Mouse (Mus musculus) cerebellum, adult 2 months (tissue): ENCODE data around the gene Hsdl1. TPM values are rescaled to one million over a fixed set of nuclear protein-coding genes. Genes with fewer than 3 reads are reported as not detected.

ENCODE experiments used
- DNase-seq, 2 experiments: peaks; one replicate each; pipeline ENCODE4 v3.0.0; 2021
- H3K27ac ChIP-seq: fragments of 200-500 bp; 2 replicates; pipeline ENCODE4 v1.5.1; 2012; ENCODE audit warnings: low read length, control low read depth, inconsistent platforms; ENCODE audit not compliant: insufficient read depth
- H3K27me3 ChIP-seq: fragments of 200-500 bp; 2 replicates; pipeline ENCODE4 v1.6.1; 2012; ENCODE audit warnings: inconsistent platforms, mild to moderate bottlenecking, low read length, moderate library complexity; ENCODE audit not compliant: control insufficient read depth, insufficient read depth
- H3K4me1 ChIP-seq: fragments of 200-500 bp; 2 replicates; pipeline ENCODE4 v1.6.1; 2011; ENCODE audit warnings: low read length; ENCODE audit not compliant: control insufficient read depth, insufficient read depth
- H3K4me3 ChIP-seq: fragments of 200-500 bp; replicated peaks from 2 replicates; pipeline ENCODE3; 2011; ENCODE audit warnings: mild to moderate bottlenecking, low read depth, low read length, control low read depth; ENCODE audit not compliant: insufficient read depth
- CTCF ChIP-seq: fragments of 200-500 bp; IDR thresholded peaks from 2 replicates; pipeline ENCODE4 v1.5.1; 2011; ENCODE audit warnings: low read depth, mild to moderate bottlenecking, control low read depth, low read length, moderate library complexity, borderline replicate concordance; ENCODE audit not compliant: insufficient read depth
- POLR2A ChIP-seq: fragments of 200-500 bp; IDR thresholded peaks from 2 replicates; pipeline ENCODE4 v1.6.1; 2011; ENCODE audit warnings: low read length, control low read depth, borderline replicate concordance; ENCODE audit not compliant: insufficient read depth
- WGBS: fragments of 180-500 bp; shearing (Covaris S2); methylation state at CpG from one replicate; pipeline ENCODE4 v1.1.7; 2018; 5-methylcytosine and 5-hydroxymethylcytosine counted together
- polyA plus RNA-seq: library from polyadenylated mRNA; depleted of rRNA; stranded (reverse); fragments of >200 nt; gene quantifications from 2 replicates; pipeline ENCODE4 v1.2.3, GENCODE M21; 2012

Hsdl1 gene
- polyA plus RNA-seq, 1 experiment: 45.0 TPM

DNA sequence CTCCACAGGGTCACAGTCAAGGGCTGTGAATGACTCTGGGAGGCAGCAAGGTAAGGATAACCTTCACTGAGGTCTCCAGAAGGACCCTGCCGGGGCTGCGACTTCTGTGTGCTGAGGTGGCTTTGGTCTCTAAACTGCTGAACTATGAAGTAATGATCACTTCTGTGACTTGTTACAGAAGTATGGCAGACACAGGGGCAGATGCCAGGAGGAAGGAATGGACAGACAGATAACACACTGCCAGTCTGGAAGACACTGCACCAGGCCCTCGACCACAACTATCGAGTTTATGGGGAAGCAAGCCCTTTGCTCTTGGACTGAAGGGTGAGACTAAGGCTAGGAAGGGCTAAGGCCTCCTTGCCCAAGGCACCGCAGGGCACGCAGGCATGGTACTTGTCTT, 3.8 kb downstream of the Hsdl1 start:
- Histone ChIP-seq H3K4me1 (0 out of 2 replicates have a peak, but pooled peaks cover 2% of the 10 kb centered on the region), H3K4me3 (no peak overlapping the region), H3K27ac (no peak overlapping the region), H3K27me3 (no peaks in the 10 kb centered on the region)
- TF ChIP-seq CTCF: no peak
- no peak for DNase-seq
- 87% methylated on average over 6 of the region's 6 CpGs for WGBS

DNA sequence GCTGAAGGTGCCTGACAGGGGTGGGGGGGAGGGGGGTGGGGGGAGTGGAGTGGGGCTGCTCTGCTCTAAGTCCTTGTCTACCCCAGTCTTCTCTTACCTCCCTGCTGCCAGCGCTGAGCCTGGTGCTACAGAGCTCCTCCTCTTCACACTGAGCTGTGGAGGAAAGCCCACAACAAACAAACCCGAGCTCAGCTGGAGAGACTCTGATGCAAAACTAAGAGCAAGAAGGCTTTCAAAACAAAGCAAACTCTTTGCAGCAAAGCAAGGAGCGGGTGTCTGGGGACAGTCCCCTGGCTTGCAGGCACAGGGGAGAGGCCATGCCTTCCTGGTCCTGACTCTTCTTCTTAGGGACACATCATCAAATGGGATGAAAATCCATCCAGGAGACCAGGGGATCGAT, 5.1 kb downstream of the Hsdl1 start:
- H3K4me3 ChIP-seq: no peak overlapping the region
- H3K4me1 ChIP-seq: 0 out of 2 replicates have a peak, but pooled peaks cover 2% of the 10 kb centered on the region
- TF ChIP-seq CTCF (no peak), POLR2A (no peak)
- 39% methylated on average over 4 of the region's 4 CpGs for WGBS
- no peak for DNase-seq
- no peaks in the 10 kb centered on the region for H3K27me3 ChIP-seq
- H3K27ac ChIP-seq: no peak overlapping the region

DNA sequence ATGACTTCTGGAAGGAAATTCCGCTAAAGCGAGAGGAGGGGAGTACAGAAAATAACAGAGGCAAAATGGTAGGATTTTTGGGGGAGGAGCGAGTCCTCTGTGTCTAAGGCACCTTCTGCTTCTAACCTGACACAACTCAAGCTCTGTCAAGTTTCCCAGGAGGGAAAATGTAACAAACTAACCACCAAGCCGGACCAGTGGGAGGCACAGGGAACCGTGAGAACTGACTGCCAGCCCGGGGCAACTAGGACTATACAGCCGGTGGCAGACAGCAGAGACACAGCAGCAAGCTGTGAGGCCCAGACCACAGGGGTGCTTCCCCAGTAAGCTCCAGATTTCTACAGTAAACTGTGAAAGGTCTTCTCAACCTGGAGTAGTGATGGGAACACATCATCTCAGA, 6.0 kb downstream of the Hsdl1 start:
- no peak for DNase-seq
- no peak overlapping the region for H3K27ac ChIP-seq
- WGBS: 57% methylated on average over 7 of the region's 7 CpGs
- TF ChIP-seq CTCF: no peak
- TF ChIP-seq POLR2A: no peak
- no peak overlapping the region for H3K4me3 ChIP-seq
- no peaks in the 10 kb centered on the region for H3K27me3 ChIP-seq
- 0 out of 2 replicates have a peak, but pooled peaks cover 2% of the 10 kb centered on the region for H3K4me1 ChIP-seq

DNA sequence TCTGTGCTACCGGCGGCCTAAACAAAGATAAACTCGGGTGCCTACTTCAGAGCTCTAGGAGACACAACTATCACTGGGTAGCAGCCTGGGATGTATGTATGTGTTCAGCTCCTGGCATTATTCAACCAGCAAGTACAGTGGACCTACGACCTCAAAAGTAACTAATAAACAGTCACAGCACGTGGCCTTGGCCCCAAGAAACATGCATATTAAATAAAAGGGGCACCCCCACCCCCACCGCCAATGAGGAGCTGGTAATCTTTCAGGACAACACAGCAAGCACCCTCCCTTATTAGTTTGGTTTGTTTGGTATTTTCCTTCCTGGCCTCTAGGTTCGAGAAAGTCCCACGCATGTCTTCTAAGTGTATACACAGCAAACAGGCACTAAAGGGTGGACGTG, 6.7 kb downstream of the Hsdl1 start:
- 0 out of 2 replicates have a peak, but pooled peaks cover 2% of the 10 kb centered on the region for H3K4me1 ChIP-seq
- no peaks in the 10 kb centered on the region for H3K27me3 ChIP-seq
- no peak for TF ChIP-seq POLR2A
- TF ChIP-seq CTCF: no peak
- WGBS: 86% methylated on average over 9 of the region's 9 CpGs
- no peak overlapping the region for H3K4me3 ChIP-seq
- H3K27ac ChIP-seq: no peak overlapping the region
- DNase-seq: no peak

DNA sequence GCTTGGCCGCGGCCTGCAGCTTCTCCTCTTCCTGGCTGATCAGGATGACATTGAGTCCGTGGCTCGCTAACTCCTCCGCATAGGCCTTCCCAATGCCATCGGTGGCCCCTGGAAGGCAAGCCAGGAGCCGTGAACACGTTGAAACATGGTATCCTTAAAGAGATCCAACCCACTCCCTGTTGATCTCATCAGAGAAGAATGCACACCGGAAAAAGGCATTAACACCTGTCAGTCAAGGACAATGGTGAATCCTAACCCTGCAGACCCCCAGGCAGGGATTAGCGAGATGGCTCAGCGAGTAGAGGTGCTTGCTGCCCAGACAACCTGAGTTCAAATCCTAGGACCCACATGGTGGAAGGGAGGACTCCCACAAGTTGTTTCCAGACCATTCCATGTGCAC, 8.6 kb downstream of the Hsdl1 start:
- DNase-seq: no peak

DNA sequence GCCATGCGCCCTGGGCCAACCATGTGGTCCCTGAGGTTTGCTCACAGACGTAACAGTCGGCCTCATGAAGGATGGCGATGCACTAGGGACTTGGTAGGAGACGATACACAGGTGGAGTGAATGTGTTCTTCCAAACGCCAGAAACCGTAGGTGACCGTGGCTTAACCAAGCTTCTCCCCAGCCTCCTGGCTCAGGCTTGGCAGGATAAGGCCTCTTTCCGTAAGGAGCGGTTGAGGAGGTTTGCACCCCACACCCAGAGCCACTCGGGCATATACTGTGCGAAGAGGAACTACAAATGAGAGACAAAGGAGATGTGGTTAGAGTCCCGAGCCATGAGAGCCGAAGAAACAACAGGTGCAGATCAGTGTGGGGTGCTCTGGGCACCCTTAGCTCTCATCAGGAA, 11.1 kb downstream of the Hsdl1 start:
- H3K4me3 ChIP-seq: no peak overlapping the region
- no peak for TF ChIP-seq CTCF
- no peak for TF ChIP-seq POLR2A
- H3K27me3 ChIP-seq: no peaks in the 10 kb centered on the region
- WGBS: 85% methylated on average over 14 of the region's 14 CpGs
- no peak overlapping the region for H3K27ac ChIP-seq
- H3K4me1 ChIP-seq: 0 out of 2 replicates have a peak, but pooled peaks cover 2% of the 10 kb centered on the region
- peak; percentile 40 to 52 for DNase-seq

More for the DNA sequence above, 8.6 kb downstream of the Hsdl1 start:
- TF ChIP-seq CTCF: no peak
- TF ChIP-seq POLR2A: no peak
- H3K27ac ChIP-seq: no peak overlapping the region
- H3K4me3 ChIP-seq: no peak overlapping the region
- H3K4me1 ChIP-seq: 0 out of 2 replicates have a peak, but pooled peaks cover 2% of the 10 kb centered on the region
- WGBS: 83% methylated on average over 11 of the region's 11 CpGs
- H3K27me3 ChIP-seq: no peaks in the 10 kb centered on the region

DNA sequence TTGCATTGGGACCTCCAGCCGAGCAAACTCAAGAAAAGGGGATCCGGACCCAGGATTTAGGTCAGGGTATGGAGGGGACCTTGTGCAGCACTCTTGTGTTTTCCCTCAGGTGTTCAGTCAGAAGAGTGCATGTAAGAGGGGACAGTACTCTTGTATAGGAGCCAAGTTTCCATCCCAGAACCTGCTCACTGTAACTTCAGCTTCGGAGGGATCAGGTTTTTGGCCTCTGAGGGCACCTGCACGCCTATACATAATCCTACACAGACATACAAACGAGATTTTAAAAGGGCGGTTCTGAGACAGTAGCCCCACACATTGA, 15.6 kb downstream of the Hsdl1 start:
- TF ChIP-seq CTCF (no peak), POLR2A (no peak)
- no peaks in the 10 kb centered on the region for H3K27me3 ChIP-seq
- H3K27ac ChIP-seq: peak overlapping the region; percentile 77; the same call in 1 of the 2 replicates
- no peak for DNase-seq
- peak overlapping the region; percentile 82 for H3K4me3 ChIP-seq
- WGBS: 81% methylated on average over 6 of the region's 6 CpGs
- peaks cover 14% of the 10 kb centered on the region; the same call in 1 of the 2 replicates for H3K4me1 ChIP-seq

DNA sequence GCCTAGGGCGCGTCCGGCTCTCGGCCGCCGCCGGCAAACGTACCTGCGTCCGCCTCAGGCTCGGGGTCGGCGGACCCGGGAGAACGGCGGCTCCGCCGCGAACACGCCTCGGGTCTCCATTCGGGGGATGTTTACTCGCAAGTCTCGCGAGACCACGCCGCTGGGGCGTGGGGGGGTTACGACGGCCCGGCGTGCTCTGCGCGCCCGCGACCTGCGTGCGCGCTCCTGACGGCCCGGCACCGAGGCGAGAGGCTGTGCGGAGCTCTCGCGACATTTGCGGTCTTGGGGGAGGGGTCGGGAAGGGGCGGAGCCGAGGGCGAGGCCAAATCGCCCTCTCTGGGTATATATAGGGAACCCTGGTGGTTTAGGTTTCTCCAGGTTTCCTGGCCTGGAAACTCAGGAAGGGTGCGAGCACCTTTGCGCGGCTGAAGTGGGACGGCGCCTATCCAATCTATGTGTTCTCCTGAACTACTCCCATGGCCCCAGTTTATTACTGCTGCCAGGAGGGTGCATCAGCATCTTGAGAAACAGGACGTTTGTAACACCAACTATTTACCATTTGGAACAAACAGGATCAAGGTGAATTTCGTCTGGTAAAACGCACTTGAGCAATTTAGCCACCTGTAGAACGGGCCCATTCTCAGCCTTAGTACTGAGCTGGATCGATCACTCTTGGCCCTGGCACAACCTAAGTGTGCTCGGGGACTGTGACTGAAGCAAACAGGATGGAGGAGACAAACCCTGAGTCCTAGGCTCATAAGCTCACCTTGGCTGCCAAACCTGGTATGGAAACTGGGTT, 16.2 kb downstream of the Hsdl1 start, which contains the start of gene Mbtps1:
Gene Mbtps1, minus strand, starts transcription at position 133 of the 799 bp plus-strand sequence.
- H3K27me3 ChIP-seq: no peaks in the 10 kb centered on the region
- peaks cover 14% of the 10 kb centered on the region; the same call in 1 of the 2 replicates for H3K4me1 ChIP-seq
- TF ChIP-seq CTCF: no peak
- TF ChIP-seq POLR2A: peak; percentile 74; the same call in 1 of the 2 replicates
- peak; percentile 97 to 99 for DNase-seq
- peak within 1 kb of the TSS; percentile 90 for H3K27ac ChIP-seq
- H3K4me3 ChIP-seq: peak within 1 kb of the TSS; percentile 88
- 4% methylated on average over 63 of the region's 63 CpGs for WGBS
